In the genomic region with DNA sequence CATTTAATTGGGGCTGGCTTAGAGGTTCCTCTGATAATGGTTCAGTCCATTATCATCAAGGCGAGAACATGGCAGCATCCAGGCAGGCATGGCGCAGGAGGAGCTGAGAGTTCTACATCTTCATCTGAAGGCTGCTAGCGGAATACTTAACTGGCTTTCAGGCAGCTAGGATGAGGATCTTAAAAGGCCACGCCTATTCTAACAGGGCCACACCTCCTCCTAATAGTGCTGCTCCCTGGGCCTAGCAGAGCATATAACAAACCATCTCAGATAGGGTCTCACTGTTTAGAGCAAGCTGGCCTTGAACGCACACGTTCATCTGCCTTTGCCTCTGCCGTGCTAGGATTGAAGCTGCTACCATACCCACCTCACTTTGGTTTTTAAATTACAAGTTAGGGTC, we compare ENCODE assay signal across 25 mouse cellular contexts. TPM values are rescaled to one million over a fixed set of nuclear protein-coding genes. Genes with fewer than 3 reads are reported as not detected.
DNase-seq lines count a peak whose midpoint lies in the region; ATAC-seq lines count a peak whose summit lies in the region.
"Had no signal": no experiment of that assay in that cellular context is flagged by ENCODE, and none has a peak within 500 bp of the region (broad histone marks: within the 10 kb centered on the region; RNA-seq: fewer than 3 reads in every experiment).

No protein-coding gene starts in this region.

- ATAC-seq in kidney, embryonic 15.5 days (replicated peaks; ENCODE audit: low FRiP score) = no peak
- ATAC-seq: activated CD4-positive, CD25-positive, alpha-beta regulatory T cell, adult 4 months; CD4-positive, CD25-positive, alpha-beta regulatory T cell, adult 4 months; Patski had no signal

- 89% methylated on average over 7 of the region's 7 CpGs for WGBS in kidney, embryonic 15.5 days

- H3K4me2 ChIP-seq in kidney, embryonic 15.5 days = no peak overlapping the region

- H3K27me3 ChIP-seq in kidney, embryonic 15.5 days = peaks cover 16% of the 10 kb centered on the region
- H3K27me3 ChIP-seq: CH12.LX, Patski had no signal

- peaks cover 30% of the 10 kb centered on the region for H3K4me1 ChIP-seq in kidney, embryonic 15.5 days

- H3K4me3 ChIP-seq in kidney, embryonic 15.5 days (replicated peaks) = no peak overlapping the region

- no peaks in the 10 kb centered on the region for H3K36me3 ChIP-seq in kidney, embryonic 15.5 days

- H3K9me3 ChIP-seq in kidney, embryonic 15.5 days (replicated peaks) = no peaks in the 10 kb centered on the region
- H3K9me3 ChIP-seq: G1E had no signal

- H3K9ac ChIP-seq in kidney, embryonic 15.5 days = no peak overlapping the region

- H3K27ac ChIP-seq in kidney, embryonic 15.5 days = no peak overlapping the region

- DNase-seq in ES-CJ7 (ENCODE audit: low read depth, low spot score) (peak; percentile 44), R1 (ENCODE audit: low read depth, low spot score) (peak; percentile 71), ZHBTc4 (ENCODE audit: low read depth, low spot score) (peak; percentile 76)
- no peak for DNase-seq in cerebellum, postnatal 25 days
- no peak for DNase-seq in B cell, adult 2 months
- DNase-seq: adrenal gland, adult 2 months; adrenal gland, adult 8-10 months; adrenal gland, postnatal 10 days; adrenal gland, postnatal 14 days; adrenal gland, postnatal 25 days; adrenal gland, postnatal 36 days; cerebellum, adult 11 months; cerebellum, adult 11-12 months; cerebellum, adult 18-20 months; cerebellum, adult 2 months; cerebellum, adult 8-10 months; cerebellum, adult 9-10 months; cerebellum, adult 9-11 months had no signal

RNA-seq across cellular contexts. Expression of a gene that starts 6.8 kb away (rescaled TPM):
- 0.73 and 1.1 TPM in 2 replicates for polyA plus RNA-seq in kidney, embryonic 15.5 days (2015; fragmentation: Nextera tagmentation; extraction: Ambion mirVana)
- polyA plus RNA-seq: C2C12, Patski had no signal

RNA-seq across cellular contexts. Expression of a gene that starts 33.8 kb away (rescaled TPM):
- polyA plus RNA-seq in kidney, embryonic 15.5 days (2015; fragmentation: Nextera tagmentation; extraction: Ambion mirVana) = 0.33 and 0.53 TPM in 2 replicates
- polyA plus RNA-seq: G1E had no signal

RNA-seq across cellular contexts. Expression of a gene that starts 34.9 kb away (rescaled TPM):
- 3.7 and 4.4 TPM in 2 replicates for polyA plus RNA-seq in kidney, embryonic 15.5 days (2015; fragmentation: Nextera tagmentation; extraction: Ambion mirVana)
- polyA plus RNA-seq: activated CD4-positive, CD25-positive, alpha-beta regulatory T cell, adult 4 months; CD4-positive, CD25-positive, alpha-beta regulatory T cell, adult 4 months; G1E had no signal

RNA-seq across cellular contexts. Expression of a gene that starts 46.3 kb away (rescaled TPM):
- 14.0 and 15.7 TPM in 2 replicates for polyA plus RNA-seq in kidney, embryonic 15.5 days (2015; fragmentation: Nextera tagmentation; extraction: Ambion mirVana)

Comparison
In these comparisons a context has a peak if more than half of its experiments do, and no peak if none do; other contexts are left out.
1. DNase-seq: peak in ES-CJ7 (single experiment), R1 (single experiment) and ZHBTc4 (single experiment); none in cerebellum, postnatal 25 days (0 of 2) and B cell, adult 2 months (0 of 2).